Mouse (Mus musculus) megakaryocyte, embryonic 14.5 days (primary cell): ENCODE results near the gene Kcnk6.

Source experiments
- FLI1 ChIP-seq: IDR thresholded peaks from 2 replicates; pipeline ENCODE4 v1.6.1; 2012; ENCODE audit warnings: low read length, inconsistent platforms, mixed read lengths
- GATA1 ChIP-seq: IDR thresholded peaks from 3 replicates; pipeline ENCODE4 v1.6.1; 2012; ENCODE audit warnings: mixed read lengths, low read length, inconsistent platforms, borderline replicate concordance

- TF ChIP-seq GATA1, result no peak
- no peak for TF ChIP-seq FLI1
These were observed 15.0 kb upstream of the Kcnk6 start for GRCm38 (mm10) chr7:29247314-29247700.
